Mouse (Mus musculus): Measurements from ENCODE around the gene Bdh2. TPM values are rescaled to one million over a fixed set of nuclear protein-coding genes. Genes with fewer than 3 reads are reported as not detected.

Gene Bdh2
- polyA plus RNA-seq, 1 experiment from 2014 or later, result 147 TPM

GRCm38 (mm10) chr3:135268616-135269015, 12.4 kb upstream of the Bdh2 start:
- DNase-seq (ENCODE audit: low read depth, low spot score) (no peak), ATAC-seq (peak; percentile 40)
- POLR2A ChIA-PET, result interaction anchor here (1.1 to 2.3 kb wide), 2 partner anchors 11 to 31 kb away, joined by 4 to 12 read pairs; partner anchors contain the start of gene Bdh2
- in situ Hi-C loops (cut with MboI; ENCODE audit: low pct_unique_long_range_greater_than_20kb), result no loop called here
- TF ChIP-seq CTCF (IDR thresholded peaks at IDR 0.05), result no peak
- no peaks in the 10 kb centered on the region for H3K27me3 ChIP-seq
- CTCF ChIA-PET, result interaction anchor here (1.0 to 2.2 kb wide), 4 partner anchors 10 to 30 kb away, joined by 3 to 9 read pairs (median 6); partner anchors contain the start of gene Bdh2

- no peaks in the 10 kb centered on the region for H3K27me3 ChIP-seq
- DNase-seq (ENCODE audit: low read depth, low spot score) (peak; percentile 94), ATAC-seq (peak; percentile 87)
- TF ChIP-seq CTCF (IDR thresholded peaks at IDR 0.05), result no peak
- CTCF ChIA-PET, result interaction anchor here (1.0 to 2.2 kb wide), 7 partner anchors 9 to 230 kb away, joined by 3 to 9 read pairs (median 3); partner anchors contain the start of gene Bdh2
- in situ Hi-C loops (cut with MboI; ENCODE audit: low pct_unique_long_range_greater_than_20kb), result no loop called here
- POLR2A ChIA-PET, result interaction anchor here (0.8 to 2.3 kb wide), 2 partner anchors 10 to 252 kb away, joined by 3 to 12 read pairs; partner anchors contain the start of gene Bdh2
Measured at GRCm38 (mm10) chr3:135269391-135269990, 11.5 kb upstream of the Bdh2 start.

GRCm38 (mm10) chr3:135272627-135273026, 8.4 kb upstream of the Bdh2 start:
- ATAC-seq (no peak), DNase-seq (ENCODE audit: low read depth, low spot score) (no peak)
- ChIA-PET CTCF (interaction anchor here (1.6 kb wide), 2 partner anchors 8 to 12 kb away, joined by 3 to 10 read pairs; partner anchors contain the start of gene Bdh2), POLR2A (no interaction called here)
- TF ChIP-seq CTCF (IDR thresholded peaks at IDR 0.05), result no peak
- in situ Hi-C loops (cut with MboI; ENCODE audit: low pct_unique_long_range_greater_than_20kb), result no loop called here
- no peaks in the 10 kb centered on the region for H3K27me3 ChIP-seq

GRCm38 (mm10) chr3:135273047-135273446, 8.0 kb upstream of the Bdh2 start:
- CTCF ChIA-PET, result interaction anchor here (1.6 kb wide), 1 partner anchor 8 kb away, joined by 10 read pairs; the partner anchor contains the start of gene Bdh2
- no peak for TF ChIP-seq CTCF (IDR thresholded peaks at IDR 0.05)
- POLR2A ChIA-PET, result no interaction called here
- in situ Hi-C loops (cut with MboI; ENCODE audit: low pct_unique_long_range_greater_than_20kb), result no loop called here
- DNase-seq (ENCODE audit: low read depth, low spot score), result no peak
- no peak for ATAC-seq
- H3K27me3 ChIP-seq, result no peaks in the 10 kb centered on the region

- ATAC-seq, result no peak
- in situ Hi-C loops (cut with MboI; ENCODE audit: low pct_unique_long_range_greater_than_20kb), result loop anchor here (5.0 kb wide), 1 partner anchor 117 kb away; no protein-coding TSS in a partner anchor
- DNase-seq (ENCODE audit: low read depth, low spot score), result no peak
- no peaks in the 10 kb centered on the region for H3K27me3 ChIP-seq
- ChIA-PET POLR2A (interaction anchor here (1.1 to 2.9 kb wide), 2 partner anchors 11 to 49 kb away, joined by 3 to 12 read pairs; no protein-coding TSS in a partner anchor), CTCF (interaction anchor here (0.7 to 3.4 kb wide), 21 partner anchors 8 to 451 kb away, joined by 3 to 17 read pairs (median 5); partner anchors contain the start of gene Cisd2)
- no peak for TF ChIP-seq CTCF (IDR thresholded peaks at IDR 0.05)
Measured at GRCm38 (mm10) chr3:135280160-135280559, 861 bp upstream of the Bdh2 start.

GRCm38 (mm10) chr3:135281701-135282100, 680 bp downstream of the Bdh2 start:
- no peak for DNase-seq (ENCODE audit: low read depth, low spot score)
- TF ChIP-seq CTCF (IDR thresholded peaks at IDR 0.05), result no peak
- ChIA-PET CTCF (interaction anchor here (0.7 to 3.4 kb wide), 24 partner anchors 9 to 456 kb away, joined by 3 to 17 read pairs (median 5); partner anchors contain the start of gene Cisd2), POLR2A (no interaction called here)
- in situ Hi-C loops (cut with MboI; ENCODE audit: low pct_unique_long_range_greater_than_20kb), result loop anchor here (5.0 kb wide), 1 partner anchor 116 kb away; no protein-coding TSS in a partner anchor
- H3K27me3 ChIP-seq, result no peaks in the 10 kb centered on the region
- no peak for ATAC-seq

GRCm38 (mm10) chr3:135285256-135285655, 4.2 kb downstream of the Bdh2 start:
- ATAC-seq (no peak), DNase-seq (ENCODE audit: low read depth, low spot score) (no peak)
- in situ Hi-C loops (cut with MboI; ENCODE audit: low pct_unique_long_range_greater_than_20kb), result no loop called here
- H3K27me3 ChIP-seq, result no peaks in the 10 kb centered on the region
- ChIA-PET POLR2A (no interaction called here), CTCF (no interaction called here)
- TF ChIP-seq CTCF (IDR thresholded peaks at IDR 0.05), result no peak

- no peak for ATAC-seq
- H3K27me3 ChIP-seq, result no peaks in the 10 kb centered on the region
- ChIA-PET POLR2A (no interaction called here), CTCF (no interaction called here)
- DNase-seq (ENCODE audit: low read depth, low spot score), result no peak
- TF ChIP-seq CTCF (IDR thresholded peaks at IDR 0.05), result no peak
- in situ Hi-C loops (cut with MboI; ENCODE audit: low pct_unique_long_range_greater_than_20kb), result no loop called here
Measured at GRCm38 (mm10) chr3:135285807-135286206, 4.8 kb downstream of the Bdh2 start.

GRCm38 (mm10) chr3:135288138-135288750, 7.2 kb downstream of the Bdh2 start:
- DNase-seq (ENCODE audit: low read depth, low spot score) (no peak), ATAC-seq (no peak)
- H3K27me3 ChIP-seq, result no peaks in the 10 kb centered on the region
- in situ Hi-C loops (cut with MboI; ENCODE audit: low pct_unique_long_range_greater_than_20kb), result no loop called here
- POLR2A ChIA-PET, result interaction anchor here (0.6 to 1.4 kb wide), 5 partner anchors 32 to 306 kb away, joined by 3 to 6 read pairs (median 4); no protein-coding TSS in a partner anchor
- CTCF ChIA-PET, result interaction anchor here (0.6 to 2.4 kb wide), 10 partner anchors 10 to 440 kb away, joined by 3 to 12 read pairs (median 3); no protein-coding TSS in a partner anchor
- TF ChIP-seq CTCF (IDR thresholded peaks at IDR 0.05), result no peak

GRCm38 (mm10) chr3:135289148-135289547, 8.1 kb downstream of the Bdh2 start:
- in situ Hi-C loops (cut with MboI; ENCODE audit: low pct_unique_long_range_greater_than_20kb), result no loop called here
- ChIA-PET POLR2A (interaction anchor here (0.7 to 1.4 kb wide), 2 partner anchors 31 to 305 kb away, joined by 3 to 4 read pairs; no protein-coding TSS in a partner anchor), CTCF (interaction anchor here (0.9 to 2.4 kb wide), 8 partner anchors 9 to 439 kb away, joined by 3 to 12 read pairs (median 4); no protein-coding TSS in a partner anchor)
- no peak for TF ChIP-seq CTCF (IDR thresholded peaks at IDR 0.05)
- ATAC-seq (peak; percentile 42), DNase-seq (ENCODE audit: low read depth, low spot score) (no peak)
- H3K27me3 ChIP-seq, result no peaks in the 10 kb centered on the region
